Mouse (Mus musculus) MEL (cell line): ENCODE measurements around the gene Itga5. TPM values are rescaled to one million over a fixed set of nuclear protein-coding genes. Genes with fewer than 3 reads are reported as not detected.

Experiments
- DNase-seq: peaks from one replicate; pipeline ENCODE4 v3.0.0; 2011; ENCODE audit warnings: low read depth, low spot score
- H3K27ac ChIP-seq: 2 replicates; pipeline ENCODE4 v1.5.1; 2012; ENCODE audit warnings: low read depth, mild to moderate bottlenecking, control low read depth, low read length, moderate library complexity; ENCODE audit not compliant: control insufficient read depth
- H3K27me3 ChIP-seq, 2 experiments: fragments of 150-350 bp in 1 of 2; sonication (generic) in 1 of 2; 2 replicates each; pipeline ENCODE4 v1.6.1; 2012; ENCODE audit warnings: low read length in 2 of 2, mild to moderate bottlenecking in 2 of 2, improper control_type of control experiment in 1 of 2, moderate library complexity in 1 of 2; ENCODE audit not compliant: insufficient read depth in 2 of 2, control insufficient read depth in 1 of 2
- H3K36me3 ChIP-seq, 2 experiments: 2 replicates each; pipeline ENCODE4 v1.6.1; 2012 to 2014; ENCODE audit warnings: low read length in 2 of 2, improper control_type of control experiment in 1 of 2, inconsistent platforms in 1 of 2, mild to moderate bottlenecking in 1 of 2; ENCODE audit not compliant: insufficient read depth in 2 of 2, control insufficient read depth in 1 of 2
- H3K4me1 ChIP-seq, 2 experiments: fragments of 150-350 bp in 1 of 2; sonication (generic) in 1 of 2; 2 replicates each; pipeline ENCODE4 v1.6.1; 2012; ENCODE audit warnings: low read length in 2 of 2, improper control_type of control experiment in 1 of 2, mild to moderate bottlenecking in 1 of 2; ENCODE audit not compliant: insufficient read depth in 2 of 2, control insufficient read depth in 1 of 2
- H3K4me3 ChIP-seq, 2 experiments: fragments of 150-350 bp in 1 of 2; sonication (generic) in 1 of 2; 2 replicates each; pipeline ENCODE4 v1.5.1; 2012; ENCODE audit warnings: low read depth in 2 of 2, low read length in 2 of 2, mild to moderate bottlenecking in 2 of 2, moderate library complexity in 2 of 2, control low read depth in 1 of 2, improper control_type of control experiment in 1 of 2; ENCODE audit not compliant: control insufficient read depth in 1 of 2, insufficient read depth in 1 of 2
- H3K79me2 ChIP-seq: 2 replicates; pipeline ENCODE4 v1.6.1; 2012; ENCODE audit warnings: mild to moderate bottlenecking, low read length, moderate library complexity; ENCODE audit not compliant: control insufficient read depth, poor library complexity, insufficient read depth
- H3K9ac ChIP-seq: 2 replicates; pipeline ENCODE4 v1.6.1; 2012; ENCODE audit warnings: low read depth, mild to moderate bottlenecking, control low read depth, low read length, moderate library complexity; ENCODE audit not compliant: control insufficient read depth, poor library complexity, severe bottlenecking
- H3K9me3 ChIP-seq: fragments of 150-350 bp; sonication (generic); replicated peaks from 2 replicates; pipeline ENCODE4 v1.6.1; 2012; ENCODE audit warnings: mild to moderate bottlenecking, low read length, improper control_type of control experiment, moderate library complexity; ENCODE audit not compliant: insufficient read depth
- BHLHE40 ChIP-seq: IDR thresholded peaks from 2 replicates; pipeline ENCODE4 v1.6.1; 2012; ENCODE audit warnings: low read depth, mild to moderate bottlenecking, inconsistent platforms, low read length, improper control_type of control experiment, borderline replicate concordance
- CHD1 ChIP-seq: IDR thresholded peaks from 2 replicates; pipeline ENCODE4 v1.6.1; 2012; ENCODE audit warnings: low read depth, mild to moderate bottlenecking, inconsistent platforms, low read length, improper control_type of control experiment
- CHD2 ChIP-seq: IDR thresholded peaks from 2 replicates; pipeline ENCODE4 v1.6.1; 2011; ENCODE audit warnings: low read length, improper control_type of control experiment
- CTCF ChIP-seq, 3 experiments: IDR thresholded peaks in 2 of 3; conservative IDR thresholded peaks in 1 of 3; 2 replicates each; pipeline ENCODE4 v1.5.1; 2011 to 2012; ENCODE audit warnings: low read length in 3 of 3, low read depth in 2 of 3, mild to moderate bottlenecking in 2 of 3, improper control_type of control experiment in 1 of 3, inconsistent platforms in 1 of 3, mixed read lengths in 1 of 3, moderate library complexity in 1 of 3; ENCODE audit not compliant: control insufficient read depth in 1 of 3, insufficient read depth in 1 of 3, poor library complexity in 1 of 3, severe bottlenecking in 1 of 3
- ELF1 ChIP-seq: IDR thresholded peaks from 2 replicates; pipeline ENCODE4 v1.6.1; 2014; ENCODE audit warnings: low read depth, mild to moderate bottlenecking, inconsistent platforms, low read length, improper control_type of control experiment, moderate library complexity
- EP300 ChIP-seq, 2 experiments: IDR thresholded peaks; 2 replicates each; pipeline ENCODE4 v1.6.1; 2011; ENCODE audit warnings: improper control_type of control experiment in 2 of 2, low read length in 2 of 2, low read depth in 1 of 2, mild to moderate bottlenecking in 1 of 2
- ETS1 ChIP-seq: IDR thresholded peaks from 2 replicates; pipeline ENCODE4 v1.6.1; 2012; ENCODE audit warnings: low read depth, mild to moderate bottlenecking, inconsistent platforms, low read length, improper control_type of control experiment, moderate library complexity
- GABPA ChIP-seq: IDR thresholded peaks from 2 replicates; pipeline ENCODE4 v1.6.1; 2012; ENCODE audit warnings: low read depth, mild to moderate bottlenecking, inconsistent platforms, low read length, improper control_type of control experiment, moderate library complexity
- HCFC1 ChIP-seq: IDR thresholded peaks from 2 replicates; pipeline ENCODE4 v1.6.1; 2012; ENCODE audit warnings: low read depth, mild to moderate bottlenecking, inconsistent platforms, low read length, improper control_type of control experiment, moderate library complexity
- KAT2A ChIP-seq: conservative IDR thresholded peaks from 2 replicates; pipeline ENCODE4 v1.6.1; 2012; ENCODE audit warnings: low read depth, low read length, improper control_type of control experiment, inconsistent platforms
- MAZ ChIP-seq: IDR thresholded peaks from 2 replicates; pipeline ENCODE4 v1.6.1; 2012; ENCODE audit warnings: low read depth, mild to moderate bottlenecking, inconsistent platforms, low read length, improper control_type of control experiment
- MXI1 ChIP-seq: IDR thresholded peaks from 2 replicates; pipeline ENCODE4 v1.6.1; 2011; ENCODE audit warnings: mild to moderate bottlenecking, low read depth, low read length, improper control_type of control experiment
- MYB ChIP-seq: IDR thresholded peaks from 2 replicates; pipeline ENCODE4 v1.6.1; 2011; ENCODE audit warnings: mild to moderate bottlenecking, low read depth, low read length, improper control_type of control experiment
- MYC ChIP-seq: IDR thresholded peaks from 2 replicates; pipeline ENCODE4 v1.6.1; 2011; ENCODE audit warnings: low read depth, mild to moderate bottlenecking, low read length, improper control_type of control experiment, moderate library complexity
- NELFE ChIP-seq: IDR thresholded peaks from 2 replicates; pipeline ENCODE4 v1.6.1; 2011; ENCODE audit warnings: low read depth, low read length, improper control_type of control experiment
- NRF1 ChIP-seq: IDR thresholded peaks from 2 replicates; pipeline ENCODE4 v1.6.1; 2014; ENCODE audit warnings: low read depth, mild to moderate bottlenecking, inconsistent platforms, low read length, improper control_type of control experiment, moderate library complexity; ENCODE audit not compliant: poor library complexity, insufficient read depth, severe bottlenecking
- POLR2A ChIP-seq, 2 experiments: IDR thresholded peaks; 2 replicates each; pipeline ENCODE4 v1.6.1; 2011 to 2012; ENCODE audit warnings: low read length in 2 of 2, mild to moderate bottlenecking in 2 of 2, control low read depth in 1 of 2, improper control_type of control experiment in 1 of 2, low read depth in 1 of 2, moderate library complexity in 1 of 2; ENCODE audit not compliant: control insufficient read depth in 1 of 2, insufficient read depth in 1 of 2, poor library complexity in 1 of 2
- POLR2AphosphoS2 ChIP-seq: IDR thresholded peaks from 2 replicates; pipeline ENCODE4 v1.6.1; 2011; ENCODE audit warnings: low read length, improper control_type of control experiment
- POLR2AphosphoS5 ChIP-seq: IDR thresholded peaks from 2 replicates; pipeline ENCODE4 v1.6.1; 2012; ENCODE audit warnings: low read depth, borderline replicate concordance, mild to moderate bottlenecking, inconsistent platforms, low read length, moderate library complexity, mixed read lengths
- RCOR1 ChIP-seq: IDR thresholded peaks from 2 replicates; pipeline ENCODE4 v1.6.1; 2012; ENCODE audit warnings: low read depth, mild to moderate bottlenecking, inconsistent platforms, low read length, improper control_type of control experiment
- SIN3A ChIP-seq: IDR thresholded peaks from 2 replicates; pipeline ENCODE4 v1.6.1; 2012; ENCODE audit warnings: low read length, improper control_type of control experiment, inconsistent platforms
- TBP ChIP-seq: IDR thresholded peaks from 2 replicates; pipeline ENCODE4 v1.8.0; 2011; ENCODE audit warnings: low read depth, low read length, improper control_type of control experiment
- TCF12 ChIP-seq: IDR thresholded peaks from 2 replicates; pipeline ENCODE4 v1.6.1; 2014; ENCODE audit warnings: low read depth, mild to moderate bottlenecking, inconsistent platforms, low read length, improper control_type of control experiment, moderate library complexity
- ZC3H11A ChIP-seq: IDR thresholded peaks from 2 replicates; pipeline ENCODE4 v1.6.1; 2012; ENCODE audit warnings: low read depth, mild to moderate bottlenecking, inconsistent platforms, low read length, improper control_type of control experiment
- ZKSCAN1 ChIP-seq: IDR thresholded peaks from 2 replicates; pipeline ENCODE4 v1.6.1; 2012; ENCODE audit warnings: low read depth, mild to moderate bottlenecking, inconsistent platforms, low read length, improper control_type of control experiment, moderate library complexity
- ZMIZ1 ChIP-seq: IDR thresholded peaks from 2 replicates; pipeline ENCODE4 v1.6.1; 2012; ENCODE audit warnings: low read depth, mild to moderate bottlenecking, inconsistent platforms, low read length, improper control_type of control experiment, moderate library complexity
- ZNF384 ChIP-seq: IDR thresholded peaks from 2 replicates; pipeline ENCODE4 v1.6.1; 2012; ENCODE audit warnings: low read depth, mild to moderate bottlenecking, inconsistent platforms, low read length, improper control_type of control experiment
- polyA plus RNA-seq, 2 experiments: library from polyadenylated mRNA; stranded (reverse) in 1 of 2; unstranded in 1 of 2; fragments of >175 nt in 1 of 2; fragments of >200 nt in 1 of 2; gene quantifications; 2 replicates each; pipeline versions ENCODE4 v1.2.1 to v1.2.4; 2012; ENCODE audit warnings: low replicate concordance in 2 of 2, low read depth in 1 of 2; ENCODE audit not compliant: insufficient read length in 2 of 2, insufficient read depth in 1 of 2, missing spikeins in 1 of 2
- total RNA-seq: library from RNA; depleted of rRNA; stranded (reverse); fragments of 300-350 nt; gene quantifications from 2 replicates; pipeline ENCODE4 v1.2.3, GENCODE M21; 2012

The Itga5 gene
- total and polyA plus RNA-seq, 3 experiments, result 6.0 to 17.4 TPM; not detected in 1

GRCm38 (mm10) chr15:103300560-103300959 is 66.0 kb downstream of the Itga5 start:
- Histone ChIP-seq H3K27me3 (no peaks in the 10 kb centered on the region), H3K27ac (no peak overlapping the region), H3K4me1 (no peaks in the 10 kb centered on the region; a peak in 1 of 4 replicates), H3K4me3 (no peak overlapping the region), H3K9ac (no peak overlapping the region), H3K79me2 (no peaks in the 10 kb centered on the region)
- DNase-seq, result no peak
- TF ChIP-seq ETS1, result no peak
- no peak for TF ChIP-seq NRF1
- no peak for TF ChIP-seq ZMIZ1
- TF ChIP-seq RCOR1, result no peak
- TF ChIP-seq CHD1, result no peak
- no peak for TF ChIP-seq ZC3H11A
- no peak for TF ChIP-seq ZNF384
- no peak for TF ChIP-seq TBP
- TF ChIP-seq HCFC1, result no peak
- TF ChIP-seq ZKSCAN1, result no peak
- no peak for TF ChIP-seq POLR2AphosphoS5
- no peak for TF ChIP-seq TCF12
- TF ChIP-seq POLR2AphosphoS2, result no peak
- TF ChIP-seq CHD2, result no peak
- TF ChIP-seq MYC, result no peak
- TF ChIP-seq SIN3A, result no peak
- TF ChIP-seq, all 39 proteins: peak for 0
- H3K36me3 ChIP-seq, result no peaks in the 10 kb centered on the region
- no peaks in the 10 kb centered on the region for H3K9me3 ChIP-seq

GRCm38 (mm10) chr15:103300067-103300471 is 66.5 kb downstream of the Itga5 start:
- no peaks in the 10 kb centered on the region for H3K27me3 ChIP-seq
- H3K9me3 ChIP-seq, result no peaks in the 10 kb centered on the region
- TF ChIP-seq BHLHE40 (no peak), EP300 (IDR thresholded peaks at IDR 0.05; ENCODE audit: low read depth in 1 of 2, low read length in 2 of 2) (no peak), MYB (no peak), GABPA (no peak), ETS1 (no peak), MXI1 (no peak), KAT2A (no peak), CTCF (IDR thresholded peaks at IDR 0.05 in 2 of 3, conservative IDR thresholded peaks at IDR 0.05 in 1 of 3; ENCODE audit: control insufficient read depth in 1 of 3, insufficient read depth in 1 of 3, low read depth in 2 of 3, low read length in 3 of 3, poor library complexity in 1 of 3, severe bottlenecking in 1 of 3) (no peak), POLR2A (IDR thresholded peaks at IDR 0.05; ENCODE audit: control insufficient read depth in 1 of 2, insufficient read depth in 1 of 2, low read depth in 1 of 2, low read length in 2 of 2, poor library complexity in 1 of 2) (no peak), NELFE (no peak), ELF1 (no peak), HCFC1 (no peak), NRF1 (no peak), TCF12 (no peak), MAZ (no peak)
- no peaks in the 10 kb centered on the region for H3K79me2 ChIP-seq
- no peak overlapping the region for H3K27ac ChIP-seq
- no peak overlapping the region for H3K4me3 ChIP-seq
- H3K4me1 ChIP-seq, result no peaks in the 10 kb centered on the region
- DNase-seq, result no peak
- H3K9ac ChIP-seq, result no peak overlapping the region
- no peaks in the 10 kb centered on the region for H3K36me3 ChIP-seq
